Mouse (Mus musculus) intestine, embryonic 15.5 days (tissue): ENCODE data around the gene Exoc2. TPM values are rescaled to one million over a fixed set of nuclear protein-coding genes. Genes with fewer than 3 reads are reported as not detected.

Experiments
- ATAC-seq: fragments of 200-750 bp; cut with Nextera tagmentation; 2 replicates; pipeline ENCODE4 v1.8.0; 2017; ENCODE audit warnings: moderate TSS enrichment, moderate library complexity
- H3K27ac ChIP-seq: fragments of 300-500 bp; sonication (generic); 2 replicates; pipeline ENCODE4 v1.5.1; 2015; ENCODE audit warnings: mild to moderate bottlenecking, inconsistent platforms
- H3K27me3 ChIP-seq: fragments of 300-500 bp; sonication (generic); replicated peaks from 2 replicates; pipeline ENCODE4 v1.6.1; 2015; ENCODE audit warnings: inconsistent platforms
- H3K36me3 ChIP-seq: fragments of 300-500 bp; sonication (generic); 2 replicates; pipeline ENCODE4 v1.6.1; 2015; ENCODE audit warnings: inconsistent platforms
- H3K4me1 ChIP-seq: fragments of 300-500 bp; sonication (generic); replicated peaks from 2 replicates; pipeline ENCODE4 v1.6.1; 2015; ENCODE audit warnings: inconsistent platforms
- H3K4me2 ChIP-seq: fragments of 300-500 bp; sonication (generic); replicated peaks from 2 replicates; pipeline ENCODE4 v1.6.1; 2015; ENCODE audit warnings: mild to moderate bottlenecking, inconsistent platforms
- H3K4me3 ChIP-seq: fragments of 300-500 bp; sonication (generic); replicated peaks from 2 replicates; pipeline ENCODE4 v1.5.1; 2015; ENCODE audit warnings: inconsistent platforms
- H3K9ac ChIP-seq: fragments of 300-500 bp; sonication (generic); 2 replicates; pipeline ENCODE4 v1.6.1; 2015; ENCODE audit warnings: inconsistent platforms
- H3K9me3 ChIP-seq: fragments of 300-500 bp; sonication (generic); 2 replicates; pipeline ENCODE4 v1.6.1; 2016; ENCODE audit warnings: inconsistent platforms
- WGBS: fragments of 180-500 bp; shearing (Covaris S2); methylation state at CpG from one replicate; pipeline ENCODE4 v1.1.7; 2015; 5-methylcytosine and 5-hydroxymethylcytosine counted together
- polyA plus RNA-seq: library from polyadenylated mRNA; unstranded; fragments of >200 nt; fragmentation: Nextera tagmentation; extraction: Ambion mirVana; gene quantifications from 2 replicates; pipeline ENCODE4 v1.2.1, GENCODE M21; 2015

Exoc2 gene
- polyA plus RNA-seq, 1 experiment from 2014 or later: 27.9 TPM

DNA sequence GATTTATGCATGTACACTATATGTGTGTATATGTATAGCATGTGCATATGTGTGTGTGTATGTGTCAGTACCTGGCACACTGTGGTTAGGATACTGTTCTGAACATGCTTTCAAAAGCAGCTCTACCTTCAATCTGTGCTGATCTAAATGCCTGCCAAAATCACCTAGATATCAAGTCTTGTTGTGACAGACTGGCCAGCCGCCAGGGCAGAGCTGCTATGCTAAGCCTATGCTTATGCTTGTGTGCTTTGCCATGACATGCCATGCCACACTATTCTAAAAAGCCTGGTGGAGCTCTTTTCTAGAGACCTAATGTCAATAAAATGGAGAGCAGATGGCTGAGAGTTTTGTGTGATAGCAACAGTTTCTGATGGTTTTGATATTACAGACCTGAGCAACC, 94.0 kb downstream of the Exoc2 start:
- Histone ChIP-seq H3K36me3 (0 out of 2 replicates have a peak, but pooled peaks cover 4% of the 10 kb centered on the region), H3K4me1 (no peaks in the 10 kb centered on the region), H3K9ac (no peak overlapping the region), H3K4me3 (no peak overlapping the region), H3K9me3 (no peaks in the 10 kb centered on the region), H3K27me3 (no peaks in the 10 kb centered on the region), H3K4me2 (no peak overlapping the region), H3K27ac (no peak overlapping the region)
- no peak for ATAC-seq
- WGBS: 100% methylated on average over 1 of the region's 1 CpGs

DNA sequence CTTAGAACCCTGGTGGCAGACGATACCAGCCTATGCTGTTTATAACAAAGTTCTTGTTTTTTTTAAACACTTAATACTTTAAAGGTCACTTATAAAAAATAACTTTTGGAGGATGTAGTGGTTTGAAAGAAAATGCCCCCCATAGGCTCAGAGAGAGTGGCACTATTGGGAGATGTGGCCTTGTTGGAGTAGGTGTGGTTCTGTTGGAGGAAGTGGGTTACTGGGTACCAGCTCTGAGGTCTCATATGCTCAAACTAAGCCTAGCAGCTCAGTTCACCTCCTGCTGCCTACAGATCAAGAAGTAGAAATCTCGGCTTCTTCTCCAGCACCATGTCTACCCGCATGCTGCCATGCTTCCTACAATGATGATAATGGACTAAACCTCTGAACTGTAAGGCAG, 98.1 kb downstream of the Exoc2 start:
- Histone ChIP-seq H3K4me2 (no peak overlapping the region), H3K9me3 (no peaks in the 10 kb centered on the region), H3K4me1 (no peaks in the 10 kb centered on the region), H3K27me3 (no peaks in the 10 kb centered on the region), H3K9ac (no peak overlapping the region), H3K27ac (no peak overlapping the region), H3K4me3 (no peak overlapping the region), H3K36me3 (peaks cover 15% of the 10 kb centered on the region; the same call in 1 of the 2 replicates)
- no peak for ATAC-seq
- 84% methylated on average over 3 of the region's 3 CpGs for WGBS

DNA sequence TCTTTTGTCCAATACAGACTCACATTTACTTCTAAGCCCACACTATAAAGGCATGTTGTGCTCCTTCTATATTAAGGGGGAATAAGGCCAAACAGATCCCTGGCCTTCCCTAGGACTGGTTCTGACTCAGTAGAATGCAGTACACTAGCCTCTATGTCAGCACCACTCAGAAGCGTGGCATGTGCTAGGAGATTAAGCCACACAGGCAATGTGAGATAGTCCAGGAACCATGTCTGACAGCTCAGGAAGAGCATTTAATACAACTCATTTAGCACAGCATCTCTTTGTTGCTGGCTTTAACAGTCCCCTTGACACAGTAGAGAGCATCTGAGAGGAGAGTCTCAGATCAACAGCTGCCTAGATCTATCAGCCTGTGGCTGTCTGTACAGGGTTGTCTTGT, 100.4 kb downstream of the Exoc2 start:
- 43% methylated on average over 1 of the region's 1 CpGs for WGBS
- no peaks in the 10 kb centered on the region for H3K4me1 ChIP-seq
- no peak overlapping the region for H3K4me2 ChIP-seq
- H3K36me3 ChIP-seq: peaks cover 16% of the 10 kb centered on the region; the same call in 1 of the 2 replicates
- H3K27ac ChIP-seq: no peak overlapping the region
- no peaks in the 10 kb centered on the region for H3K9me3 ChIP-seq
- H3K9ac ChIP-seq: no peak overlapping the region
- no peaks in the 10 kb centered on the region for H3K27me3 ChIP-seq
- ATAC-seq: no peak
- H3K4me3 ChIP-seq: no peak overlapping the region

DNA sequence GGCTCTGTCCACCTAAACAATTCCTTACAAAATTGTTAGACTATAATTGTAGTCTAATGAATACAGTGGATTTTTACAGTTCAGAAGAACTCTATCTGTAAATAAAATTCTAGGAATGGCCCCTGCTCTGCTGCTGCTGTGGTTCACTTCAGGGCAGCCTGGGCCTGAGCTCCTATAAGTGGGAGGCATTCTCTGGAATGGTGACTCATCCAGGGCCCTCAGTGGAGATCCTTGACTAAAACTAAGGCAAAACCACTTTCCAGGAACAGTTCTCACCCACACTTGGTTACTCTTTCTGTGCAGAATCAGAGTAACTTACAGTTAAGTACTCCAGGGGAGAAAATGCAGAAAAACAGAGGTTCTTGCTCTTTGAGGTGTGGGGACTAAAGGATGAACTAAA, 108.4 kb downstream of the Exoc2 start:
- H3K9me3 ChIP-seq: no peaks in the 10 kb centered on the region
- no peak overlapping the region for H3K4me2 ChIP-seq
- peaks cover 10% of the 10 kb centered on the region; the same call in 1 of the 2 replicates for H3K36me3 ChIP-seq
- H3K9ac ChIP-seq: no peak overlapping the region
- no peak for ATAC-seq
- no peak overlapping the region for H3K4me3 ChIP-seq
- H3K4me1 ChIP-seq: no peaks in the 10 kb centered on the region
- H3K27me3 ChIP-seq: no peaks in the 10 kb centered on the region
- H3K27ac ChIP-seq: no peak overlapping the region

DNA sequence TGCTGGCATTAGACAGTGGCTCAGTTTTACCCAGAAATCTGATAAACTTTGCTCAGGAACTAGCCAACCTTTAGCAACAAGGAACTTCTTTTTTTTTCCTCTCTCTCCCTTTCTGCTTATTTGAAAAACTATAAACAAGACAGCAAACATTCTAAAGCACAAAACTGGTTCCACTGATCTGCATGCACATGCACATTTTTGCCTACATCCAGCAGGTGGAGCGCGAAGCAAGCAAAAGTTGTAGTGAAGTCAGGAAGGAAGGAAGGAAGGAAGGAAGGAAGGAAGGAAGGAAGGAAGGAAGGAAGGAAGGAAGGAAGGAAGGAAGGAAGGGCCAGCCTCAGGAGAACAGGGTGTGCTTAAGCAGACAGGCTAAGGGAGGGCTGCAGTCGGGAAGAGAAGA, 109.9 kb downstream of the Exoc2 start:
- H3K27me3 ChIP-seq: no peaks in the 10 kb centered on the region
- H3K36me3 ChIP-seq: peaks cover 10% of the 10 kb centered on the region; the same call in 1 of the 2 replicates
- no peaks in the 10 kb centered on the region for H3K9me3 ChIP-seq
- H3K9ac ChIP-seq: no peak overlapping the region
- no peak overlapping the region for H3K4me2 ChIP-seq
- no peaks in the 10 kb centered on the region for H3K4me1 ChIP-seq
- no peak overlapping the region for H3K4me3 ChIP-seq
- WGBS: 81% methylated on average over 3 of the region's 3 CpGs
- H3K27ac ChIP-seq: no peak overlapping the region
- ATAC-seq: no peak

DNA sequence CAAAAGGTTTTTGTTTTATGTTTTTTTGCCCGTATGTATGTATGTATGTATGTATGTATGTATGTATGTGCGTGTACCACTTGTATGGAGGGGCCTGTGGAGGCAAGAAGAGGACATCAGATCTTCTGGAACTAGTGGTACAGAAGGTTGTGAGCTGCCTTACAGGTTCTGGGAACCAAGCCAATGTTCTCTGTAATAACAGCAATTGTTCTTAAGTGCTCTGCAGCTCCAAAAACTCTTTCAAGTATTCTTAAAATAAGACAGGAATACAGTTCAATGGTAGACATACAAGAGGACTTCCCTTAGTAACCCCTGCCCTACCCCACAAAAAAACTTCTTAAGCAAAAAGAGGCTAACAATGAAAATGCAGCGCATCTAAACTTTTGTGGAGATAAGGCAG, 115.5 kb downstream of the Exoc2 start:
- H3K27ac ChIP-seq: no peak overlapping the region
- WGBS: 91% methylated on average over 3 of the region's 3 CpGs
- no peak overlapping the region for H3K4me3 ChIP-seq
- H3K27me3 ChIP-seq: no peaks in the 10 kb centered on the region
- H3K36me3 ChIP-seq: peaks cover 7% of the 10 kb centered on the region
- no peak for ATAC-seq
- H3K9me3 ChIP-seq: no peaks in the 10 kb centered on the region
- H3K9ac ChIP-seq: no peak overlapping the region
- H3K4me1 ChIP-seq: no peaks in the 10 kb centered on the region
- no peak overlapping the region for H3K4me2 ChIP-seq

DNA sequence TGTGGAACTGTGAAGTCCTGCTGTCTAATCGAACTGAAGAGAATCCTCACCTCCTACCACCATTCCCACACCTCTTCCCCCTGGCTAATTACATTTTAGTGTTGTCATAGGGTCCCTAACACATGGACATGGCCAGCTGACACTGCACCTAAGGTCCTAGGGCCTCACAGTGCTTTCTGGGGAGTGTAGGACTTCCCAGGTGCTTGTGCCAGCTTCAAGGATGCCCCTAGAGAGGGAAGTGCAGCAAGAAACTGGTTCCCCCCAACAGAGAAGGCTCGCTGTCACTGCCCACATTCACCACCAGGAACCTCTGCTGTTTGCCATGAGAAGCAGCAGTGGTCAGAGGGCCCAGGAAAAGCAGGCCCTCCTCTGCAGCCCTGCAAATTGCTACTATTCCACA, 123.2 kb downstream of the Exoc2 start:
- no peak overlapping the region for H3K9ac ChIP-seq
- H3K4me3 ChIP-seq: no peak overlapping the region
- no peak overlapping the region for H3K27ac ChIP-seq
- 68% methylated on average over 2 of the region's 2 CpGs for WGBS
- no peaks in the 10 kb centered on the region for H3K27me3 ChIP-seq
- no peaks in the 10 kb centered on the region for H3K4me1 ChIP-seq
- no peak for ATAC-seq
- H3K4me2 ChIP-seq: no peak overlapping the region
- H3K36me3 ChIP-seq: no peaks in the 10 kb centered on the region; the same call in 1 of the 2 replicates
- no peaks in the 10 kb centered on the region for H3K9me3 ChIP-seq

DNA sequence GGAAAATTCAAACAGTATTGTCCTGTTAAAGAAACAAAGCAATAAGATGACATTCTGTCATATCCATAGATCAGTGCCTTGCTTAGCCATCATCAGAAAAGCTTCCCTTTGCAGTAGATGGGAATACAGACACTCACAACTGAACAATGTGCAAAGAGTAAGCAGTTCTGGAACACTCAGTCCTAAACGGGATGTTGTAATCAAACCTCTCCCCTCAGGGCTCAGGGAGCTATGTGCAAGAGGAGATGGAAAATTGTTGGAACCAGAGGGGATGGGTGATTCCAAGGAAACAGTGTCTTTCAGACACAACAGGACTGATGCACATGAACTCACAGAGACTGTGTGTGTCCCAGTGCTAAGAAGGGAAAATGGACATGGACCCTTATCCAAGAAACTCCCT, 125.9 kb downstream of the Exoc2 start:
- H3K27ac ChIP-seq: no peak overlapping the region
- ATAC-seq: no peak
- no peaks in the 10 kb centered on the region for H3K4me1 ChIP-seq
- WGBS: 63% methylated on average over 1 of the region's 1 CpGs
- no peaks in the 10 kb centered on the region for H3K27me3 ChIP-seq
- H3K9me3 ChIP-seq: no peaks in the 10 kb centered on the region
- H3K4me2 ChIP-seq: no peak overlapping the region
- H3K4me3 ChIP-seq: no peak overlapping the region
- H3K36me3 ChIP-seq: 0 out of 2 replicates have a peak, but pooled peaks cover 3% of the 10 kb centered on the region
- H3K9ac ChIP-seq: no peak overlapping the region

DNA sequence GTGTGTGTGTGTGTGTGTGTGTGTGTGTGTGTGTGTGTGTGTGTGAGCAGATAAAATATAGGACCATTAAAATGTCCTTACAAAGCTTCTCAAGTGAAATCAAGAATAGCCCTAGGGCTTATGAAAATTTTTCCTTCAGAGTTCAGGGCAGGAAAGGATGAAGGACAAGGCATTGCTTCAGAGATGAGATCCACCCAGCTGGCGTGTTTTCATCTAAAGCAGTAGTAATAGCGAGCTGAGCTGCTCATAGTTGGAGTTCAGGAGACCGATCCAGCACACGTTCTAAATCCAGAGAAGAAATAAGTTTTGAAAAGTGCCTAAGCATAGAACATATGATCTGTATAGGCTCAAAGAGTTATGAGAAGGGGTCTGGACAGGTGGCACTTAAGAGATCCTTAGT, 127.4 kb downstream of the Exoc2 start:
- Histone ChIP-seq H3K4me2 (no peak overlapping the region), H3K4me1 (no peaks in the 10 kb centered on the region), H3K4me3 (no peak overlapping the region), H3K27me3 (no peaks in the 10 kb centered on the region), H3K27ac (no peak overlapping the region), H3K9me3 (no peaks in the 10 kb centered on the region), H3K36me3 (0 out of 2 replicates have a peak, but pooled peaks cover 3% of the 10 kb centered on the region), H3K9ac (no peak overlapping the region)
- ATAC-seq: no peak
- 90% methylated on average over 4 of the region's 4 CpGs for WGBS

DNA sequence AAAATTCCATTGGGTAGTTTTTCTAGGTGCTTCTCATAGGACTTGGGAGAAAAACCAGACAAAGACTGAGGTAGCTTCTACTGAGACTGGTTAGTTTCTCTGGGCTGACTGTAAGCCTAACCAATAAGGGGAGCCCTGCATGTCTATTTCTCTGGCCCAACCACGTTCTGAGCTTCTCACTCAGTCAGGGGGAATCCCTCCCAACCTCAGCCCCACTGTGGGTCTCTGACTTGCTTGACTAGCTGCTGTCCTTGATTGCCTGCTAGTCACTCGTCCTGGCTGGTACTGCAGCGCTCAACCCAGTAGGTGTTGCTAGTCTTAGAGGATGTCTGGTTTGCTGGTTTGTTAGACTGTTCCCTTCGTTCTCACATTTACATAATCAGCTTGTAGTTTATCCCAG, 130.8 kb downstream of the Exoc2 start:
- Histone ChIP-seq H3K9ac (no peak overlapping the region), H3K36me3 (0 out of 2 replicates have a peak, but pooled peaks cover 3% of the 10 kb centered on the region), H3K4me3 (no peak overlapping the region), H3K4me2 (no peak overlapping the region), H3K27me3 (no peaks in the 10 kb centered on the region), H3K27ac (no peak overlapping the region), H3K9me3 (no peaks in the 10 kb centered on the region), H3K4me1 (no peaks in the 10 kb centered on the region)
- ATAC-seq: no peak
- 91% methylated on average over 4 of the region's 4 CpGs for WGBS

DNA sequence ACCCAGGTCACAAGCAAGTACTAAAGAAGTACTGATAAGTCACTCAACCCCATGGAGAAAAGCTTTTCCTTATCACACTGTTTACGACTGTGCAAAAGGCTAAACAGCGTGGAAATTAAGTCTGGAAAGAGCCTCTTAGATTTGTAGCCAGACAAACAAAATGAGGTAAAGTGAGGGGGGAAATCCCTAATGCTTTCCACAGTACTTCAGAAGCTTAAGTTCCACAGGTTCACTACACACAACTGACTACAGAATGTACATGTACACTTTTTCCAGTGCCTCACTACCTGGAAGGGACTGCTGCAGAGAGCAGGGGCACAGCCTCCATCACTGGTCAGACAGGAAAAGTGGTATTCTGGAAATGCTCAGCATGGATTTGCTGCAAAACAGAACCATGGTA, 132.1 kb downstream of the Exoc2 start:
- 0 out of 2 replicates have a peak, but pooled peaks cover 3% of the 10 kb centered on the region for H3K36me3 ChIP-seq
- no peaks in the 10 kb centered on the region for H3K4me1 ChIP-seq
- no peak overlapping the region for H3K4me3 ChIP-seq
- H3K27me3 ChIP-seq: no peaks in the 10 kb centered on the region
- no peak overlapping the region for H3K27ac ChIP-seq
- no peak overlapping the region for H3K9ac ChIP-seq
- ATAC-seq: no peak
- H3K4me2 ChIP-seq: no peak overlapping the region
- H3K9me3 ChIP-seq: no peaks in the 10 kb centered on the region
- WGBS: 64% methylated on average over 2 of the region's 2 CpGs

DNA sequence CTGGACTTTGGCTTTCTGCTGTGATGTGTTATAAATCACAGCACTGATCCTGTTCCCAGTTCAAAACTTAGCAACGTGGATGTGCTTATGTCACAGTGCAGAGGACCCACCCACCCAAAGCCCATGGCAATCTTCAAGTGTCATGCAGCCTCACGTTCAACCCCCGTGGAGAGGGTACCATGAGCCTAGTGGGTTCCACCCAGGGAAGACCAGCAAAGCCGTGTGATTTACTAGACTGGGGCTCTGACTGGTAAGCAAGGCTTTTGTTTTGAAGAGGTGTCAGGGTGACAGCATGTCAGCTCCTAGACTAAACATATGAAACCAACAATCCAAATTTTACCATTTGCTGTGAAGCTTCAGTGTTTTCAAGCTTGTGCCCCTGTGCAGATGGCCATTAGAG, 132.6 kb downstream of the Exoc2 start:
- WGBS: 75% methylated on average over 4 of the region's 4 CpGs
- 0 out of 2 replicates have a peak, but pooled peaks cover 3% of the 10 kb centered on the region for H3K36me3 ChIP-seq
- no peak for ATAC-seq

DNA sequence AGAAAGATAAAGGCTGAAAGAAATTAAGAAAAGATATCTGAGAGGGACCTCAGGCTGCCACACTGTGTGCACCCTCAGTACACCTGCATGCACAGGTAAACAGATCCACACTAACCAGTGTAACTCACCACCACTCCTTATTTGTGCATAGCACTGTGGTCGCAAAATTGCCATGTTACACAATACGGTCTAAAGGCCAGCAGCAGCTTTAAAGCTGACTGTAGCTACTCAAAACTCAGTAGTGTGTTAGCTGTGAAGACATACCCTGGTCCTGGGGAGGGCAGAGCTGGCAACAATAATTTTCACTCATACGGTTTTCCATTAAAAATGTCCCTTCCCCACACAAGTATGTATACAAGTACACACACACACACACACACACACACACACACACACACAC, 133.2 kb downstream of the Exoc2 start:
- Histone ChIP-seq H3K27ac (no peak overlapping the region), H3K9ac (no peak overlapping the region), H3K9me3 (no peaks in the 10 kb centered on the region), H3K36me3 (0 out of 2 replicates have a peak, but pooled peaks cover 3% of the 10 kb centered on the region), H3K4me2 (no peak overlapping the region), H3K4me1 (no peaks in the 10 kb centered on the region), H3K27me3 (no peaks in the 10 kb centered on the region), H3K4me3 (no peak overlapping the region)
- 86% methylated on average over 3 of the region's 3 CpGs for WGBS
- peak; percentile 45; the same call in 1 of the 2 replicates for ATAC-seq

More for the DNA sequence above, 132.6 kb downstream of the Exoc2 start:
- Histone ChIP-seq H3K4me3 (no peak overlapping the region), H3K4me1 (no peaks in the 10 kb centered on the region), H3K9me3 (no peaks in the 10 kb centered on the region), H3K4me2 (no peak overlapping the region), H3K27me3 (no peaks in the 10 kb centered on the region), H3K9ac (no peak overlapping the region), H3K27ac (no peak overlapping the region)
